Mouse (Mus musculus) bone marrow macrophage, adult 2 months (primary cell): ENCODE results near the gene Ppp2r5b.

Source experiments
- CTCF ChIP-seq: IDR thresholded peaks from 2 replicates; pipeline ENCODE4 v1.5.1; 2012; ENCODE audit warnings: low read depth, mild to moderate bottlenecking, low read length, moderate library complexity
- POLR2A ChIP-seq: IDR thresholded peaks from 2 replicates; pipeline ENCODE4 v1.6.1; 2012; ENCODE audit warnings: mild to moderate bottlenecking, low read depth, low read length, borderline replicate concordance

DNA sequence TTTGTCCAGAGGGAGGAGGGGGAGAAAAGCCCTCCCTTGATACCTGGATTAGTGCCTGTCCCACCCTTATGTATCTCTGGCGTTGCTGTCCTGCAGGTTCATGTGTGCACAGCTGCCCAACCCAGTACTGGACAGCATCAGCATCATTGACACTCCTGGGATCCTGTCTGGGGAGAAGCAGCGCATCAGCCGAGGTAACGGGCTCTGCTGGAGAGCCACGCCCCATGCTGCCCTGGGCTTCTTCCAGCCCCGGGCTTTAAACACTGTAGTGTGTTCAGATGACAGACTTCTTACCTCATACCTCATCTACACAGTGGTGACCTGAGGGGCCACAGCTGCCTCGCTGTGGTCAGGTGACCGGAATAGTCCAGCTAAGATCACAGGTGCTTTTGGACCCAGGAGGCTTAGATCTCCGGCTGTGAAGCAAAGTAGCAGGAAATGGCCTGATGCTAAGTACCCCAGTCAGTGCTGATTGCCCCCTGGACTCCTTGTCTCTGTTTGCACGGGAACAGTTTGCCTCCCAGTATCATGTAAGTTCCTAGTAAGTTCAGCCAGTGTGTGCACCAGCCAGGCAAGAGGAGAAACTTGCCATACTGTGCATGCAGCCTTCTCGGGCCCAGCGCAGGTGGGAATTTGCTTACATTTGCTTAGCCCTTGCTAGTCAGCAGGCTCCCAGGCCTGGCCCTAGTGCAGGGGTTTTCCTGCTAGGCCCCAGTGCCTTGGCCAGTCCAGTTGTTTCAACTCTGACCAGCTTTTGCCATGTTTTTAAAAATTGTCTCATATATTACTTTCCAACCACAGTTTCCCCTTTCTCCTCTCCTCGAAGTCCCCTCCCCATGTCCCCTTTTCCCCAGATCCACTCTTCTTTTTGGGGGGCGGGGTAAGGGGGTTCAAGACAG is 45.7 kb upstream of the Ppp2r5b start:
- no peak for TF ChIP-seq POLR2A
- no peak for TF ChIP-seq CTCF
